Mouse (Mus musculus) ovary, adult 10 weeks (tissue): ENCODE data around the gene Olfr1364. TPM values are rescaled to one million over a fixed set of nuclear protein-coding genes. Genes with fewer than 3 reads are reported as not detected.

Source experiments
- polyA plus RNA-seq: library from polyadenylated mRNA; stranded (reverse); fragments of 350-450 nt; fragmentation: Illumina TruSeq; extraction: RNeasy Lipid Tissue Mini Kit (QIAGEN cat#74804); gene quantifications from one replicate; pipeline ENCODE4 v1.2.3, GENCODE M21; 2014

Olfr1364 gene
- not detected for polyA plus RNA-seq

DNA sequence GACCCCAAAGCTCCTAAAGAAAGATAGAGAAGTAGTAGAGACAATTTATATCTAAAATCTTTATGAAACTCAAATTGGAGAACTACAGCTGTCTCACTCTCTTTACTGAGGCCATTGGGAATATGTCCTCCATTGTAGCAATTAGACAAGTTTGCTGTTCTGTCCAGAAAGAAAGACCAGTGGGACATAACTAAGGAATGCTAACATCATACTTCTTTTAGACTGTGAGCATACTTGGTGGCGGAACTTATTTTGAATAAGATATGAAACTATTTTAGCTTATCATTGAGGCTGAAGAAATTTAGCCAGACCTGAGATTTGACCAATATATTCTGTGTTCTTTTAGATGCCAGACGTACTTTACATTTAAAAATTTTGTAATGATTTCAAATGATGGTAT, at the start of gene Olfr1364:
TSS of gene Olfr1364 (minus strand) at position 101 of the 400 bp plus-strand sequence.

DNA sequence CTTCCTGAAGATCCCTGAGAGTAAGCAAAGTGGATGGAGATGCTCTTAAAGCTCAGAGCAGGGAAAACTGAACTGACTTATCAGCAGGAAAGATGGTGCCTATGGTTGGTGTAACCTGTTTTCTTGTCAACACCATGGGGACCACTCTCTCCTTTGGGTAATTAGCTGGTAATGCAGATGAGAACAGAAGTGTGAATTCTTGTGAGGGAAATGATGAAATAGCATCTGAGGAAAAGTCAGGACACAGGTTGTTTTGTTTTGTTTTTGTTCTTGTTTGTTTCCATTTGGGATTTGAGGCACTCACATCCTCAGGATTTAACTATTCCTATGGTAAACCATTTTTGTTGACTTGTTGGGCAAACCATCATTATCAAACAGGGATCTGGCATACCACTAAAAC, 32.4 kb upstream of the Olfr1364 start, which contains the start of gene Olfr1362:
TSS of gene Olfr1362 (minus strand) at position 101 of the 400 bp plus-strand sequence.

DNA sequence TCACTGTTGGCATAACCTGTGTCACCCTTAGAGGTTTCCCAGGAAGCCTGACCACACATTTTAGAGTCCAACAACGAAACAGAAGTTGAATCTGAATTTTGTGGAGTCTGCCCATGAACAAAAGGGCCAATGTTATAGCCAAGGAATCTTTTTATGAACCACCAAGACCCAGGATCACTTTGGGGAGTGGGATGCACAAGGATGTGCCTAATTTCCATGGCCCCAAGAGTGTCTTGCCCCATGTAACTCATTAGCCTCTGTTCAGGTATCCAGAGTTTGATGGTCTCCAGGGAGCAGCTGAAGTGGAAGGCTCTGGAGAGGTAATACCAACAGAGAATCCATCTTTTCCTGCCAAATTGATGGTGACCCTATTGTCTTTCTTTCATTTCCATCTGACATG, 21.8 kb downstream of the Olfr1364 start, which contains the start of gene Olfr1535:
TSS of gene Olfr1535 (minus strand) at position 101 of the 400 bp plus-strand sequence.

DNA sequence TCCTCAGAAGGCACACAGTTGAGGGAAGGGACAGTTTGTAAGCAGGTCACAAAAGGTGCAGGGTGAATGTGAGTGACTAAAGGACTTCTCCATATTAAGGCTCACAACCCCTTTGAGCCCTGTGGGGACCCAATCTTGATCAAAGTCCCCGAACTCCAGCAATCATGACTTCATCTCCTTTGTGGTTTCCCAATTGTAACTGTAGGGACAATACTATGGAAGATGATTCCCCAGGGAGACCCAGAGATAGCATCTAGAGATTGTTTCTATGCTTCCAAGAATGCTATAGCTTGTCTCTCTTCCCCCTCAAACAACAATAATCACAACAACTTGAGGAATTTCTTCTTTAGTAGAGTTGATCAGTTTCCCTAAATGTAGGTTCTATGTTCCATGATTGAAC, 38.9 kb downstream of the Olfr1364 start, which contains the start of gene Olfr1366:
TSS of gene Olfr1366 (minus strand) at position 101 of the 400 bp plus-strand sequence.

DNA sequence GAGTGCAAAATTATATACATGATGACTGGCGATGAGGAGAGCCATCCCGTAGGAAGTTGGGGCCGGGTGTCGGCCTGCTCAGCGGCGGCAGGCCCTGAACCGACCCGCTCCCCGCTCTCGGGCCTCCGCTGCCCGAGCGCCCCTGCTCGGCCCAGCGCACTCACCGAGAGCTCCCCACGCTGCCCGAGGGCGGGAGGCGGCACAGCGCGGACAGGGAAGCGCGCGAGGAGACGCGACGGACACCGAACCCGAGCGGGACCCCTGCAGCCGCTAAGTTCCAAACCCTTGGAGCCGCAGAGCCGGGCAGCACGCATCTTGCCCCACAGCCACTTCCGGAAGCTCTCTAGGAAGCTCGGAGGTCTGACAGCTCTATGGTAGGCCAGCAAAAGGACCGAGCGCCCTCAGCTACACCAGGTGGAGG, 50.8 kb downstream of the Olfr1364 start, which contains the start of gene Zkscan8:
TSS of gene Zkscan8 (minus strand) at position 340 of the 421 bp plus-strand sequence.

Other genes with a start within 250 kb of the Olfr1364 start
- gene Olfr1367, start 234.8 kb downstream of the Olfr1364 start, polyA plus RNA-seq = not detected
- 24.7 TPM for gene Zscan12, start 218.9 kb downstream of the Olfr1364 start, polyA plus RNA-seq
- 56.8 TPM for gene Zkscan3, start 179.0 kb downstream of the Olfr1364 start, polyA plus RNA-seq
- gene Pgbd1, start 140.7 kb downstream of the Olfr1364 start, polyA plus RNA-seq = 4.1 TPM
- 76.0 TPM for gene Zscan26, start 128.0 kb downstream of the Olfr1364 start, polyA plus RNA-seq
- 3.9 TPM for gene Nkapl, start 113.2 kb downstream of the Olfr1364 start, polyA plus RNA-seq
- gene Zkscan4, start 102.9 kb downstream of the Olfr1364 start, polyA plus RNA-seq = 3.7 TPM
- gene Gm10065, start 102.3 kb downstream of the Olfr1364 start, polyA plus RNA-seq = not detected
- 4.8 TPM for gene AK157302, start 86.5 kb downstream of the Olfr1364 start, polyA plus RNA-seq
- not detected for gene Gm11273, start 80.3 kb downstream of the Olfr1364 start, polyA plus RNA-seq
- 69.8 TPM for gene Zkscan8, start 50.6 kb downstream of the Olfr1364 start, polyA plus RNA-seq
- not detected for gene Olfr1366, start 39.0 kb downstream of the Olfr1364 start, polyA plus RNA-seq
- not detected for gene Olfr1535, start 21.9 kb downstream of the Olfr1364 start, polyA plus RNA-seq
- gene Olfr1362, start 32.3 kb upstream of the Olfr1364 start, polyA plus RNA-seq = not detected
- gene Olfr11, start 60.8 kb upstream of the Olfr1364 start, polyA plus RNA-seq = not detected
- gene Olfr1361, start 81.6 kb upstream of the Olfr1364 start, polyA plus RNA-seq = not detected
- not detected for gene Olfr1360, start 95.6 kb upstream of the Olfr1364 start, polyA plus RNA-seq
- gene Olfr1359, start 116.4 kb upstream of the Olfr1364 start, polyA plus RNA-seq = not detected
- not detected for gene Hist1h2bl, start 134.4 kb upstream of the Olfr1364 start, polyA plus RNA-seq
- not detected for gene Hist1h2ai, start 134.7 kb upstream of the Olfr1364 start, polyA plus RNA-seq
- not detected for gene Hist1h3h, start 135.9 kb upstream of the Olfr1364 start, polyA plus RNA-seq
- not detected for gene Hist1h2bm, start 140.3 kb upstream of the Olfr1364 start, polyA plus RNA-seq
- gene Hist1h4j, start 153.3 kb upstream of the Olfr1364 start, polyA plus RNA-seq = not detected
- gene Hist1h4k, start 168.7 kb upstream of the Olfr1364 start, polyA plus RNA-seq = not detected
- gene Hist1h2ak, start 172.1 kb upstream of the Olfr1364 start, polyA plus RNA-seq = not detected
- gene Hist1h2bn, start 172.4 kb upstream of the Olfr1364 start, polyA plus RNA-seq = not detected
- gene Hist1h1b, start 198.9 kb upstream of the Olfr1364 start, polyA plus RNA-seq = not detected
- gene Hist1h3i, start 201.6 kb upstream of the Olfr1364 start, polyA plus RNA-seq = not detected
- gene Hist1h2an, start 205.5 kb upstream of the Olfr1364 start, polyA plus RNA-seq = not detected
- gene Hist1h2bp, start 205.7 kb upstream of the Olfr1364 start, polyA plus RNA-seq = not detected
- not detected for gene Hist1h2bq, start 228.4 kb upstream of the Olfr1364 start, polyA plus RNA-seq
- gene Hist1h2ao, start 228.7 kb upstream of the Olfr1364 start, polyA plus RNA-seq = not detected
- gene Hist1h4m, start 230.0 kb upstream of the Olfr1364 start, polyA plus RNA-seq = not detected